ENCODE assay signal across 8 mouse cellular contexts in the genomic region with DNA sequence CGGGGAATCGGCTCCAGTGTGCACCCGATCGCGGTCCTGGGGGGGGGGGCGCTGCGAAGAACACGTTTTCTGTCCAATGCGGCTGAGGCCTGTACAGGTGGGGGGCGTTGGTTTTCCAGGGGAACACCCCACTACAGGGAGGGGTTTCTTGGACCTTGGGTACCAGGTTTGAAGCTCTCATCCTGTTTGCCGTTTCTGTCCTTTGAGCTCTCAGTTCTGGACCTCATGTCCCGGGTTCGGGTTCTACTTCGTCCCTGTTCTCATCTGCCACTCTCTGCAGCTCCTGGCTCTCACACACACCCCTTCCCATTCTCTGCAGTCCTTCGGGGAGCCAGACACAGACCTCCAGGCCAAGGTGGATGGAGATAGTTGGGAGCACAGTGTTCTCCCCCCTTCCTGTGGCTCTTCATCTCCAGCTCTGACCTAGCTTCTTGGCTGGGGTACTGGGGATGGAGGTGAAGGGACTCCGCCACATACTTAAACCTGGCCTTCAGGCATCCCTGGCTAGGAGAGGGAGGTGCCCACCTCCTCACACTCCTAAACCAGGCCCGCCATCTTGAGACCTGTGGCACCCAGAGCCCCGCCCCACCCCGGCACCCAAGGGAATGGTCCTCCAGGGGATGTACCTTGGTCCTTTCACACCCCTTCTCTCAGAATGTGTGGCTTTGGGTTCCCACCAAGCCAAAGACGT. TPM values are rescaled to one million over a fixed set of nuclear protein-coding genes. Genes with fewer than 3 reads are reported as not detected.
A peak's percentile ranks its signal among the peaks of the same experiment; 100 is the strongest.
DNase-seq lines count a peak whose midpoint lies in the region; ATAC-seq and TF ChIP-seq lines count a peak whose summit lies in the region.

No protein-coding gene starts in this region.

- H3K4me3 ChIP-seq in kidney, embryonic 14.5 days (ENCODE audit: low read length) = peak overlapping the region; percentile 82
- peak overlapping the region; percentile 40 for H3K4me3 ChIP-seq in bone marrow macrophage, adult 2 months (ENCODE audit: insufficient read depth, low read length)
- H3K4me3 ChIP-seq in heart, embryonic 14.5 days (ENCODE audit: control insufficient read depth in 1 of 2, insufficient read depth in 1 of 2, low read depth in 1 of 2, low read length in 2 of 2) = peak overlapping the region; percentile 77 to 79
- peak overlapping the region; percentile 65 for H3K4me3 ChIP-seq in liver, embryonic 16.5 days (ENCODE audit: low read depth, low read length)

- ATAC-seq in kidney, embryonic 14.5 days (ENCODE audit: low FRiP score, low TSS enrichment) = peak; percentile 1; the same call in 1 of the 2 replicates
- peak; percentile 10; the same call in 1 of the 2 replicates for ATAC-seq in heart, embryonic 14.5 days (ENCODE audit: insufficient number of reproducible peaks, insufficient read depth, low FRiP score, low read depth)
- ATAC-seq in liver, embryonic 16.5 days (ENCODE audit: low read depth) = peak; percentile 3; the same call in 1 of the 2 replicates
- ATAC-seq in monocyte, adult 5-6 weeks (replicated peaks; ENCODE audit: insufficient number of reproducible peaks, low FRiP score, low TSS enrichment, poor library complexity, severe bottlenecking) = no peak

- H3K9me3 ChIP-seq in kidney, embryonic 14.5 days (ENCODE audit: control insufficient read depth, low read length) = no peaks in the 10 kb centered on the region
- no peaks in the 10 kb centered on the region for H3K9me3 ChIP-seq in heart, embryonic 14.5 days (ENCODE audit: control insufficient read depth, low read length)
- H3K9me3 ChIP-seq in liver, embryonic 16.5 days (replicated peaks; ENCODE audit: control insufficient read depth, low read length) = no peaks in the 10 kb centered on the region

- WGBS in kidney, embryonic 14.5 days = 3% methylated on average over 11 of the region's 20 CpGs
- 3% methylated on average over 13 of the region's 20 CpGs for WGBS in heart, embryonic 14.5 days
- WGBS in liver, embryonic 16.5 days (ENCODE audit: insufficient replicate concordance) = 8% methylated on average over 19 of the region's 20 CpGs

- H3K36me3 ChIP-seq in kidney, embryonic 14.5 days (ENCODE audit: control insufficient read depth, insufficient read depth, low read length) = 0 out of 2 replicates have a peak, but pooled peaks cover 6% of the 10 kb centered on the region
- 0 out of 2 replicates have a peak, but pooled peaks cover 6% of the 10 kb centered on the region for H3K36me3 ChIP-seq in heart, embryonic 14.5 days (ENCODE audit: control insufficient read depth, insufficient read depth, low read length)
- no peaks in the 10 kb centered on the region for H3K36me3 ChIP-seq in liver, embryonic 16.5 days (ENCODE audit: control insufficient read depth, insufficient read depth)

- H3K27me3 ChIP-seq in kidney, embryonic 14.5 days (ENCODE audit: control insufficient read depth, insufficient read depth, low read length) = no peaks in the 10 kb centered on the region
- H3K27me3 ChIP-seq in heart, embryonic 14.5 days (ENCODE audit: control insufficient read depth, insufficient read depth, low read length) = no peaks in the 10 kb centered on the region
- H3K27me3 ChIP-seq in liver, embryonic 16.5 days (ENCODE audit: control insufficient read depth, insufficient read depth, low read depth, low read length) = peaks cover 31% of the 10 kb centered on the region

- DNase-seq in kidney, adult 8-10 months = no peak
- DNase-seq in B cell, adult 2 months = no peak
- no peak for DNase-seq in frontal cortex, adult 2 months (ENCODE audit: extremely low spot score in 1 of 2, low spot score in 1 of 2)

- H3K4me1 ChIP-seq in kidney, embryonic 14.5 days (ENCODE audit: control insufficient read depth, insufficient read depth, low read length) = peaks cover 69% of the 10 kb centered on the region
- H3K4me1 ChIP-seq in bone marrow macrophage, adult 2 months (ENCODE audit: control insufficient read depth, insufficient read depth, low read length) = no peaks in the 10 kb centered on the region
- peaks cover 47 to 67% of the 10 kb centered on the region in 2 experiments for H3K4me1 ChIP-seq in heart, embryonic 14.5 days (ENCODE audit: control insufficient read depth in 2 of 2, insufficient read depth in 2 of 2, low read length in 2 of 2)
- peaks cover 19% of the 10 kb centered on the region for H3K4me1 ChIP-seq in liver, embryonic 16.5 days (ENCODE audit: control insufficient read depth, low read depth, low read length)

- peak overlapping the region; percentile 90 for H3K27ac ChIP-seq in kidney, embryonic 14.5 days (ENCODE audit: low read depth, low read length)
- no peak overlapping the region for H3K27ac ChIP-seq in bone marrow macrophage, adult 2 months (ENCODE audit: insufficient read depth, low read depth, low read length)
- H3K27ac ChIP-seq in heart, embryonic 14.5 days (replicated peaks in 1 of 2; ENCODE audit: control insufficient read depth in 1 of 2, insufficient read depth in 1 of 2, low read depth in 2 of 2, low read length in 2 of 2) = peak overlapping the region; percentile 83 to 91
- no peak overlapping the region; the same call in 1 of the 2 replicates for H3K27ac ChIP-seq in liver, embryonic 16.5 days (ENCODE audit: low read length)

- no peak for TF ChIP-seq POLR2A in bone marrow macrophage, adult 2 months (IDR thresholded peaks at IDR 0.05; ENCODE audit: borderline replicate concordance, low read depth, low read length)

- H3K4me2 ChIP-seq in kidney, embryonic 14.5 days (replicated peaks; ENCODE audit: low read depth, low read length) = peak overlapping the region; percentile 96
- H3K4me2 ChIP-seq in heart, embryonic 14.5 days (ENCODE audit: low read length) = peak overlapping the region; percentile 94
- peak overlapping the region; percentile 76 for H3K4me2 ChIP-seq in liver, embryonic 16.5 days (ENCODE audit: low read depth, low read length)

- TF ChIP-seq CTCF in bone marrow macrophage, adult 2 months (IDR thresholded peaks at IDR 0.05; ENCODE audit: low read depth, low read length) = no peak

- peak overlapping the region; percentile 82 for H3K9ac ChIP-seq in kidney, embryonic 14.5 days (ENCODE audit: low read depth, low read length)
- H3K9ac ChIP-seq in heart, embryonic 14.5 days (ENCODE audit: low read length) = peak overlapping the region; percentile 86
- peak overlapping the region; percentile 47 for H3K9ac ChIP-seq in liver, embryonic 16.5 days (ENCODE audit: low read depth, low read length)

RNA-seq across cellular contexts. Expression of a gene that starts 1.1 kb away (rescaled TPM):
- 129 and 147 TPM in 2 replicates for polyA plus RNA-seq in kidney, embryonic 14.5 days (2014; fragmentation: Nextera tagmentation; extraction: Ambion mirVana)
- polyA plus RNA-seq in bone marrow macrophage, adult 2 months (2012; ENCODE audit: insufficient read depth, insufficient read length, missing spikeins) = 17.8 and 19.5 TPM in 2 replicates
- polyA plus RNA-seq in heart, embryonic 14.5 days (2014; fragmentation: Nextera tagmentation; extraction: Ambion mirVana) = 59.0 and 66.4 TPM in 2 replicates
- polyA plus RNA-seq in liver, embryonic 16.5 days (2015; fragmentation: Nextera tagmentation; extraction: Ambion mirVana) = 5.1 and 6.0 TPM in 2 replicates
- 1.2 to 9.7 TPM (median 2.7 TPM) in 3 replicates for total RNA-seq in monocyte, adult 5-6 weeks (2017)
- polyA plus RNA-seq in frontal cortex, adult 2 months (2012; rRNA removed) = 220 and 253 TPM in 2 replicates

RNA-seq across cellular contexts. Expression of a gene that starts 6.7 kb away (rescaled TPM):
- polyA plus RNA-seq in kidney, embryonic 14.5 days (2014; fragmentation: Nextera tagmentation; extraction: Ambion mirVana) = 50.2 and 58.8 TPM in 2 replicates
- 5.4 and 8.3 TPM in 2 replicates for polyA plus RNA-seq in bone marrow macrophage, adult 2 months (2012; ENCODE audit: insufficient read depth, insufficient read length, missing spikeins)
- polyA plus RNA-seq in heart, embryonic 14.5 days (2014; fragmentation: Nextera tagmentation; extraction: Ambion mirVana) = 55.9 and 57.5 TPM in 2 replicates
- 17.2 and 18.8 TPM in 2 replicates for polyA plus RNA-seq in liver, embryonic 16.5 days (2015; fragmentation: Nextera tagmentation; extraction: Ambion mirVana)
- total RNA-seq in monocyte, adult 5-6 weeks (2017) = 1.5 to 6.5 TPM in 2 of 3 replicates, not detected in the other
- 73.6 and 78.1 TPM in 2 replicates for polyA plus RNA-seq in frontal cortex, adult 2 months (2012; rRNA removed)

RNA-seq across cellular contexts. Expression of a gene that starts 7.0 kb away (rescaled TPM):
- polyA plus RNA-seq in kidney, embryonic 14.5 days (2014; fragmentation: Nextera tagmentation; extraction: Ambion mirVana) = 18.7 and 25.6 TPM in 2 replicates
- 27.6 and 32.0 TPM in 2 replicates for polyA plus RNA-seq in bone marrow macrophage, adult 2 months (2012; ENCODE audit: insufficient read depth, insufficient read length, missing spikeins)
- 6.6 and 7.1 TPM in 2 replicates for polyA plus RNA-seq in heart, embryonic 14.5 days (2014; fragmentation: Nextera tagmentation; extraction: Ambion mirVana)
- polyA plus RNA-seq in liver, embryonic 16.5 days (2015; fragmentation: Nextera tagmentation; extraction: Ambion mirVana) = 31.3 and 37.5 TPM in 2 replicates
- 2.7 to 3.3 TPM (median 3.2 TPM) in 3 replicates for total RNA-seq in monocyte, adult 5-6 weeks (2017)
- polyA plus RNA-seq in frontal cortex, adult 2 months (2012; rRNA removed) = 29.0 and 36.5 TPM in 2 replicates

RNA-seq across cellular contexts. Expression of a gene that starts 11.5 kb away (rescaled TPM):
- 0.37 and 0.66 TPM in 2 replicates for polyA plus RNA-seq in kidney, embryonic 14.5 days (2014; fragmentation: Nextera tagmentation; extraction: Ambion mirVana)
- polyA plus RNA-seq in bone marrow macrophage, adult 2 months (2012; ENCODE audit: insufficient read depth, insufficient read length, missing spikeins) = not detected in 2 replicates
- polyA plus RNA-seq in heart, embryonic 14.5 days (2014; fragmentation: Nextera tagmentation; extraction: Ambion mirVana) = 0.30 and 0.46 TPM in 2 replicates
- 0.04 TPM in 1 of 2 replicates, not detected in the other for polyA plus RNA-seq in liver, embryonic 16.5 days (2015; fragmentation: Nextera tagmentation; extraction: Ambion mirVana)
- total RNA-seq in monocyte, adult 5-6 weeks (2017) = 0.48 TPM in 1 of 3 replicates, not detected in the others
- 9.7 and 11.2 TPM in 2 replicates for polyA plus RNA-seq in frontal cortex, adult 2 months (2012; rRNA removed)

RNA-seq across cellular contexts. Expression of a gene that starts 16.1 kb away (rescaled TPM):
- polyA plus RNA-seq in kidney, embryonic 14.5 days (2014; fragmentation: Nextera tagmentation; extraction: Ambion mirVana) = 41.1 and 44.5 TPM in 2 replicates
- 1.3 and 1.6 TPM in 2 replicates for polyA plus RNA-seq in bone marrow macrophage, adult 2 months (2012; ENCODE audit: insufficient read depth, insufficient read length, missing spikeins)
- polyA plus RNA-seq in heart, embryonic 14.5 days (2014; fragmentation: Nextera tagmentation; extraction: Ambion mirVana) = 22.8 and 24.8 TPM in 2 replicates
- polyA plus RNA-seq in liver, embryonic 16.5 days (2015; fragmentation: Nextera tagmentation; extraction: Ambion mirVana) = 34.3 and 36.5 TPM in 2 replicates
- 2.8 to 9.5 TPM (median 5.4 TPM) in 3 replicates for total RNA-seq in monocyte, adult 5-6 weeks (2017)
- 9.8 and 9.9 TPM in 2 replicates for polyA plus RNA-seq in frontal cortex, adult 2 months (2012; rRNA removed)

Comparison
In these comparisons a context has a peak if more than half of its experiments do, and no peak if none do; other contexts are left out.
1. H3K27ac ChIP-seq: peak in kidney, embryonic 14.5 days (single experiment) and heart, embryonic 14.5 days (2 of 2); none in bone marrow macrophage, adult 2 months (single experiment) and liver, embryonic 16.5 days (single experiment).
2. Peak in every context shown above with its lines, with median percentiles within 50 percentile points of each other: H3K4me2 ChIP-seq, H3K4me3 ChIP-seq and H3K9ac ChIP-seq.